Mouse (Mus musculus): ENCODE measurements around the gene Med12l.

DNA sequence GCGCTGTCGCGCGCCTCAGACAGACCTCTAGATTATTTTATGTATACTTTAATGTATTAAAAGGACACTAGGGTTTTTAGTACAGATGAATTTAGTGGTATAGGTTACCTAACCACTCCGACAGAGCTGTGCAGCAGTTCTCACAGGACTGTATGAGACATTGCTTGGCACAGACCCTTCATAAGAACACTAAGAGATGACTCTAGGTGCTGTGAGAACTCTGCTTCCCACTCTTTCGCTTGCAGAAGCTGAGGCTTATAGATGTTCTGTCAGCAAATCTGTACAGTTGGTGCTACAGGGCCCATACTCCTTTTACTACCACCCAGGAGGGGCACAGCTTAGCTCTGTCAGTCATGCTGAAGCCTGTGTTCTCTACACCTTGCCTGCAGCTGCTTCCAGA is 186.0 kb downstream of the Med12l start:
- TF ChIP-seq CTCF (IDR thresholded peaks at IDR 0.05; ENCODE audit: low read depth, low read length) (no peak), GATA1 (IDR thresholded peaks at IDR 0.05; ENCODE audit: borderline replicate concordance, low read length) (no peak)
